Mouse (Mus musculus) liver, adult 2 months (tissue): Measurements from ENCODE around the gene Eif2b5. TPM values are rescaled to one million over a fixed set of nuclear protein-coding genes. Genes with fewer than 3 reads are reported as not detected.

ENCODE experiments used
- DNase-seq: peaks from one replicate; pipeline ENCODE4 v3.0.0-alpha.2; 2011; ENCODE audit warnings: low read depth, low spot score; ENCODE audit errors: extremely low read depth
- H3K27ac ChIP-seq: fragments of 200-500 bp; replicated peaks from 2 replicates; pipeline ENCODE4 v1.5.1; 2012; ENCODE audit warnings: low read depth, mild to moderate bottlenecking, control low read depth, inconsistent platforms, low read length; ENCODE audit not compliant: insufficient read depth
- H3K27me3 ChIP-seq: fragments of 200-500 bp; 2 replicates; pipeline ENCODE4 v1.6.1; 2012; ENCODE audit warnings: mild to moderate bottlenecking, moderate library complexity, low read length, inconsistent platforms; ENCODE audit not compliant: control insufficient read depth, insufficient read depth
- H3K36me3 ChIP-seq: fragments of 200-500 bp; 2 replicates; pipeline ENCODE4 v1.6.1; 2012; ENCODE audit warnings: low read length, inconsistent platforms; ENCODE audit not compliant: control insufficient read depth, insufficient read depth
- H3K4me1 ChIP-seq: fragments of 200-500 bp; 2 replicates; pipeline ENCODE4 v1.6.1; 2011; ENCODE audit warnings: low read length; ENCODE audit not compliant: control insufficient read depth, insufficient read depth
- H3K4me3 ChIP-seq: fragments of 200-500 bp; 2 replicates; pipeline ENCODE4 v1.5.1; 2011; ENCODE audit warnings: low read depth, mild to moderate bottlenecking, control low read depth, low read length, moderate library complexity; ENCODE audit not compliant: insufficient read depth
- H3K79me2 ChIP-seq: fragments of 200-500 bp; 2 replicates; pipeline ENCODE4 v1.6.1; 2012; ENCODE audit warnings: inconsistent platforms, mild to moderate bottlenecking, low read length, moderate library complexity; ENCODE audit not compliant: control insufficient read depth, insufficient read depth
- H3K9ac ChIP-seq: fragments of 200-500 bp; 2 replicates; pipeline ENCODE4 v1.6.1; 2012; ENCODE audit warnings: low read depth, mild to moderate bottlenecking, control low read depth, inconsistent platforms, low read length
- CTCF ChIP-seq: fragments of 200-500 bp; IDR thresholded peaks from 2 replicates; pipeline ENCODE4 v1.5.1; 2011; ENCODE audit warnings: low read depth, low read length, control low read depth
- POLR2A ChIP-seq: fragments of 200-500 bp; IDR thresholded peaks from 2 replicates; pipeline ENCODE4 v1.6.1; 2011; ENCODE audit warnings: low read length, control low read depth; ENCODE audit not compliant: insufficient read depth; ENCODE audit errors: extremely low read depth
- WGBS: fragments of 180-500 bp; shearing (Covaris S2); methylation state at CpG from one replicate; pipeline ENCODE4 v1.1.7; 2018; 5-methylcytosine and 5-hydroxymethylcytosine counted together
- polyA plus RNA-seq: library from polyadenylated mRNA; depleted of rRNA; stranded (reverse); fragments of >200 nt; gene quantifications from 2 replicates; pipeline ENCODE4 v1.2.3, GENCODE M21; 2012
- total RNA-seq: library from RNA; depleted of rRNA; stranded (reverse); fragments of >200 nt; gene quantifications from 2 replicates; pipeline ENCODE4 v1.2.3, GENCODE M21; 2014

Eif2b5 gene
- total and polyA plus RNA-seq, 2 experiments, result 19.3 to 38.1 TPM

GRCm38 (mm10) chr16:20517701-20518374 is 19.2 kb downstream of the Eif2b5 start:
- Histone ChIP-seq H3K79me2 (peaks cover 20% of the 10 kb centered on the region; the same call in 1 of the 2 replicates), H3K36me3 (no peaks in the 10 kb centered on the region), H3K4me1 (peaks cover 4% of the 10 kb centered on the region; the same call in 1 of the 2 replicates), H3K27me3 (no peaks in the 10 kb centered on the region), H3K9ac (peak overlapping the region; percentile 98), H3K4me3 (peak overlapping the region; percentile 99), H3K27ac (no peak overlapping the region)
- TF ChIP-seq POLR2A (no peak), CTCF (no peak)
- 2% methylated on average over 6 of the region's 6 CpGs for WGBS
- peak; percentile 33 for DNase-seq

GRCm38 (mm10) chr16:20523886-20524285 is 25.3 kb downstream of the Eif2b5 start:
- no peak overlapping the region for H3K27ac ChIP-seq
- TF ChIP-seq CTCF (no peak), POLR2A (no peak)
- no peak for DNase-seq
- H3K9ac ChIP-seq, result no peak overlapping the region
- no peak overlapping the region for H3K4me3 ChIP-seq
- no peaks in the 10 kb centered on the region for H3K4me1 ChIP-seq
- peaks cover 6% of the 10 kb centered on the region; the same call in 1 of the 2 replicates for H3K79me2 ChIP-seq
- 93% methylated on average over 10 of the region's 10 CpGs for WGBS
- no peaks in the 10 kb centered on the region for H3K27me3 ChIP-seq
- H3K36me3 ChIP-seq, result peaks cover 23% of the 10 kb centered on the region

GRCm38 (mm10) chr16:20528779-20529178 is 30.2 kb downstream of the Eif2b5 start:
- WGBS, result 94% methylated on average over 5 of the region's 5 CpGs
- DNase-seq, result no peak
- H3K9ac ChIP-seq, result no peak overlapping the region
- H3K27ac ChIP-seq, result no peak overlapping the region
- H3K4me3 ChIP-seq, result no peak overlapping the region
- no peaks in the 10 kb centered on the region for H3K4me1 ChIP-seq
- no peaks in the 10 kb centered on the region for H3K79me2 ChIP-seq
- H3K27me3 ChIP-seq, result no peaks in the 10 kb centered on the region
- peaks cover 33% of the 10 kb centered on the region for H3K36me3 ChIP-seq
- TF ChIP-seq CTCF (no peak), POLR2A (no peak)

GRCm38 (mm10) chr16:20529375-20529774 is 30.8 kb downstream of the Eif2b5 start:
- Histone ChIP-seq H3K9ac (no peak overlapping the region), H3K79me2 (no peaks in the 10 kb centered on the region), H3K4me3 (no peak overlapping the region), H3K27me3 (no peaks in the 10 kb centered on the region), H3K4me1 (no peaks in the 10 kb centered on the region), H3K27ac (no peak overlapping the region), H3K36me3 (peaks cover 31% of the 10 kb centered on the region)
- DNase-seq, result no peak
- 86% methylated on average over 1 of the region's 1 CpGs for WGBS
- TF ChIP-seq CTCF (no peak), POLR2A (no peak)

- peaks cover 24% of the 10 kb centered on the region; the same call in 1 of the 2 replicates for H3K36me3 ChIP-seq
- 96% methylated on average over 20 of the region's 20 CpGs for WGBS
Observed at GRCm38 (mm10) chr16:20530941-20531340, 32.3 kb downstream of the Eif2b5 start.

More at GRCm38 (mm10) chr16:20530941-20531340, 32.3 kb downstream of the Eif2b5 start:
- H3K4me1 ChIP-seq, result no peaks in the 10 kb centered on the region; the same call in 1 of the 2 replicates
- DNase-seq, result no peak
- no peak overlapping the region for H3K27ac ChIP-seq
- peaks cover 3% of the 10 kb centered on the region; the same call in 1 of the 2 replicates for H3K79me2 ChIP-seq
- H3K27me3 ChIP-seq, result no peaks in the 10 kb centered on the region
- TF ChIP-seq CTCF (no peak), POLR2A (no peak)
- no peak overlapping the region for H3K9ac ChIP-seq
- H3K4me3 ChIP-seq, result no peak overlapping the region
